Mouse (Mus musculus): Measurements from ENCODE around the gene Arpc1a. TPM values are rescaled to one million over a fixed set of nuclear protein-coding genes. Genes with fewer than 3 reads are reported as not detected.

Gene Arpc1a
- polyA plus RNA-seq, 1 experiment from 2014 or later = 134 TPM

DNA sequence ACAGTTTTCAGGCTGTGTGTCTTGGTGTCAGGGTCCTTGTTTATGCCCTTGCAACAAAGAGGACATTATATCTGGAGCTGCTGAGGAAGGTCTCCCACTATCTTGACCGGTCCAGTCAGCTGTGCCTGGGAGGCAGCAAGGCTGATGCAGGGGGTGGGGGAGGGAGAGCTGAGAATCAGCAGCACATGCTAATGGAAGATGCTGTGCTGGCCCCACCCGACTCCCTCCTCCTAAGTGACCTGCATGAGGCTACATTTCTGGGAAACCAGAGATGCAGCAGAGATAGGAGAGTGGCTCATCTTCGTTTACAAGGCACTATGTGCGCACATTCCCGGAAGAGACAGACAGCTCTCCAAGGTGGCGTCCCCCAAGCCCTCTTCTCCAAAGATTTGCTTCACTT, 26.8 kb downstream of the Arpc1a start:
- Histone ChIP-seq H3K4me1 (replicated peaks) (0 out of 2 replicates have a peak, but pooled peaks cover 8% of the 10 kb centered on the region), H3K27ac (no peak overlapping the region), H3K4me3 (replicated peaks) (no peak overlapping the region), H3K9me3 (no peaks in the 10 kb centered on the region), H3K36me3 (peaks cover 27% of the 10 kb centered on the region), H3K27me3 (replicated peaks) (no peaks in the 10 kb centered on the region), H3K9ac (no peak overlapping the region), H3K4me2 (replicated peaks) (no peak overlapping the region)
- WGBS = 81% methylated on average over 6 of the region's 6 CpGs
- ATAC-seq = no peak

DNA sequence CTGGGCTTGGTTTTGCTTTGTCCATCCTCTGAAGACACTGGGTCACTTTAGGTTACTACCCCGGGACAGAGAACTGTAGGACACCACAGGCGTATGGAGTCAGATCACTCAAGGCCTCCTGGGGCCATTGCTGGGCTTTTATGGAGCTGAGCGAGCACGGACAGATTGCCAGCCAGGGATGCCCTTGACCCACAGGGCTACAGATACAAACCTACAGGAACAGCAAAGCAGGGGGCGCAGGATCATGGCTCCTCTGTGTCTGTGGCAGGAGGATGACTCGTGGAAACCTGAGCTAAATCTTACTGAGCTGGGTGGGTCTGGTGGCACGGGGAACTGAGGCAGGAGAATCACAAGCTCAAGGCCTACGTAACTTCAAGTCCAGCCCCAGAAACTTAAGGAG, 28.9 kb downstream of the Arpc1a start:
- peaks cover 19% of the 10 kb centered on the region for H3K36me3 ChIP-seq
- no peaks in the 10 kb centered on the region for H3K27me3 ChIP-seq (replicated peaks)
- no peaks in the 10 kb centered on the region for H3K9me3 ChIP-seq
- no peak overlapping the region for H3K4me3 ChIP-seq (replicated peaks)
- 78% methylated on average over 8 of the region's 8 CpGs for WGBS
- peaks cover 18% of the 10 kb centered on the region; the same call in 1 of the 2 replicates for H3K4me1 ChIP-seq (replicated peaks)
- no peak overlapping the region for H3K4me2 ChIP-seq (replicated peaks)
- no peak overlapping the region for H3K9ac ChIP-seq
- H3K27ac ChIP-seq = no peak overlapping the region
- no peak for ATAC-seq

DNA sequence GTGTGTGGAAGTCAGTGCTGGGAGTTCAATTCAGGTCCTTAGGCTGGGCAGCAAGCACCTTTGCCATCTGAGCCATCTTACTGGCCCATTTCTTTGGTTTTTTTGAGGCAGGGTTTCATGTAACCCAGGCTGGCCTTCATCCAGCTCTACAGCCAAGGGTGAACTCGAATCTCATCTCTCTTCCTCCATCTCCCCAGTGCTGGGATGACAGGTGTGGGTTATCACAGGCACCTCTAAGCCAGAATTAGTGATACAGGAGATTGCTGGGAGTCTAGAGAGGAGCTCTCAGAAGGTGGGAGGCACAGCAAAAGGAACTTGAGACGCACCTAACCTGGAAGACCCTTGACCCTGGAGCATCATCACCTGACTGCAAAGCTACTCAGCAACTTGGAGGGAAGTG, 29.8 kb downstream of the Arpc1a start:
- peaks cover 14% of the 10 kb centered on the region for H3K36me3 ChIP-seq
- WGBS = 31% methylated on average over 2 of the region's 2 CpGs
- no peak for ATAC-seq
- no peaks in the 10 kb centered on the region for H3K27me3 ChIP-seq (replicated peaks)
- no peaks in the 10 kb centered on the region for H3K9me3 ChIP-seq
- H3K4me1 ChIP-seq (replicated peaks) = peaks cover 23% of the 10 kb centered on the region; the same call in 1 of the 2 replicates
- peak overlapping the region; percentile 87; the same call in 1 of the 2 replicates for H3K27ac ChIP-seq
- H3K4me3 ChIP-seq (replicated peaks) = peak overlapping the region; percentile 82
- peak overlapping the region; percentile 77; the same call in 1 of the 2 replicates for H3K9ac ChIP-seq
- H3K4me2 ChIP-seq (replicated peaks) = peak overlapping the region; percentile 81

DNA sequence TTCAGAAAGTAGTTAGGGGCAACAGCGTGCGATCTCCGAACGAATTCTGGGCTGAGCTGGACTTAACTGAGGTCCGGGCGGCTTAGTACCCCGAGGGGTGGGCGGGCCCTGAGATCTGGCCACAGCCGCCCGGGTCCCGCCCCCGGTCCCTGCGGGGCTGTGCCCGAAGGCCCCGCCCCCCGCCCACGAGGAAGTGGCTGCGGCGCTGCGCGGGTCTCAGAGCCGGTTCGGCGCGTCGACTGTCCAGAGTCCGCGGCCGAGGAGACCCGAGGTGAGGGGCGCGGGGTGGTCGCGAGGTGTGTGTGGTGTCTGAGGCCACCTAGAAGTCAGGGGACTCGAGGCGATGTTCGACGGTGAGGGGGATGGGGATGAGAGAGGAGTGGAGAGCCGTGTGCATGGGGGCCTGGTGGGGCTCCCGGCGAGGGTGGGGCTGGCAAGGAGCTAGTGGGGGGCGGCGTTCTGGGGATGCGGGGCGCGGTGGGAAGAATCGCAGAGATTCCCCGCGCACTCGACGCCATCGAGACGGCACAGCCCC, 30.5 kb downstream of the Arpc1a start, which contains the start of gene Arpc1b:
Gene Arpc1b (plus strand): TSS at position 145 of the 535 bp plus-strand sequence.
- H3K27ac ChIP-seq = peak within 1 kb of the TSS; percentile 87
- peaks cover 10% of the 10 kb centered on the region for H3K36me3 ChIP-seq
- H3K27me3 ChIP-seq (replicated peaks) = no peaks in the 10 kb centered on the region
- peak; percentile 85 for ATAC-seq
- peak within 1 kb of the TSS; percentile 82 for H3K4me3 ChIP-seq (replicated peaks)
- no peaks in the 10 kb centered on the region for H3K9me3 ChIP-seq
- H3K4me2 ChIP-seq (replicated peaks) = peak within 1 kb of the TSS; percentile 81
- under 1% methylated on average over 53 of the region's 53 CpGs for WGBS
- peak within 1 kb of the TSS; percentile 77 for H3K9ac ChIP-seq
- peaks cover 23% of the 10 kb centered on the region; the same call in 1 of the 2 replicates for H3K4me1 ChIP-seq (replicated peaks)

DNA sequence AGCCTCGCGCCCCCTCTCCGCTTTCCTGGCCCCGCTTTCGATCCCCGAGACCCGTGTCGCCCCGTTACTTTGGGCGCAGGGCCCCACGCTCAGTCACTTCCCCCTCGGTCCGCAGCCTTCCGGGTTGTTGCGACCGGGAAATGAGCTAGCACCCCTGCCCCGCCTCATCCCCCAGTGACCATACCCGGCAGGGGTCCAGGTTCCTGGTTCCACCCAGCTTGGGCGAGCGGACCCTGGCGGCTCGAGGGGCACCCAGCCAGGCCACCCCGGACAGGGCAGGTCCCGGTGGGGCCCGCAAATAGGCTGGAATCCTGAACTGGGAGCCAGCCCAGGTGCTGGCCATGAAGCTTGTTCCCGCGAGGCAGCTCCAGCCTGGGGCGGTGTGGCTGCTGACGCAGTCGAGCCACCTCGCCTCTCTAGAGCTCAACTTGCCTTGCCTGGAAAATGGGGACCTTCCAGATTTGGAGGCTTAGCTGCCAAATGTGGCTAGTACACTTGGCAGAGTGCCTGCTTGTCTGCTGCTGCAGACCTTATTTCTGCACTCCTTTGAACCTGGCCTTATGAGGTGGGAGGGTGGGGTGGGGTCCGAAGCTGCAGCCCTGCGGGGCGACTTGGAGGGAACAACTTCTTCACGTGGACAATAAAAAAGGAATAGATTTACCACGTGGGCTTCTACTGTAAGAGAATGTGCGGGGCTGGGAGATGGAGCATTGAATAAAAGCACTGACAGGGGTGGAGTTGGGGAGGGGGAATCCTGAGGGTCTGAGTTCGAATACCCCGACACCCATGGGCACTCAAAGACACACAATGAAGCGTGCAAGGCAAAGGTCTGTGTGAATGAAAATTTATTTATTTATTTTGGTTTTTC, 31.2 kb downstream of the Arpc1a start:
- 11% methylated on average over 40 of the region's 40 CpGs for WGBS
- peaks cover 23% of the 10 kb centered on the region for H3K4me1 ChIP-seq (replicated peaks)

DNA sequence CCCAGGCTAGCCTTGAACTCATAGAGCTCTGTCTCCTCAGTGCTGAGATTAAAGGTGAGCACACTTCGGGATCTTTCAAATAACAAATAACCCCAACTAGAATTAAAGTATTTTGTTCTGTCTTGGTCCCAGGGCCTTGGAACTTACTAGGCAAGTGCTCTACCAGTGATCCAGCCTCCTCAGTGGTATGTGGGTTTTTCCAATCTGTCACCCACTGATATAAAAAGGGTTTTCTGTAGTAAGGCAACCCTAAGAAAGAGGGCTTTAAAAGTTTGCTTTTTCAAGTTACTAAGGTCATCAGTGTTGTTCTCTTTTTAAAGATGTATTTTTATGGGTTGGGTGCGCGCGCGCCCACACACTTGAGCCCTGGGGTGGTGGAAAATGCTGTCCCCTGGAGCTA, 32.1 kb downstream of the Arpc1a start:
- Histone ChIP-seq H3K36me3 (no peaks in the 10 kb centered on the region), H3K27ac (peak overlapping the region; percentile 87), H3K27me3 (replicated peaks) (no peaks in the 10 kb centered on the region), H3K4me2 (replicated peaks) (peak overlapping the region; percentile 81), H3K4me1 (replicated peaks) (peaks cover 23% of the 10 kb centered on the region), H3K9me3 (no peaks in the 10 kb centered on the region), H3K9ac (no peak overlapping the region; the same call in none of the 2 replicates), H3K4me3 (replicated peaks) (peak overlapping the region; percentile 82)
- WGBS = 88% methylated on average over 5 of the region's 5 CpGs
- ATAC-seq = no peak

More for the DNA sequence above, 31.2 kb downstream of the Arpc1a start:
- Histone ChIP-seq H3K36me3 (peaks cover 5% of the 10 kb centered on the region), H3K9ac (peak overlapping the region; percentile 77), H3K27me3 (replicated peaks) (no peaks in the 10 kb centered on the region), H3K4me3 (replicated peaks) (peak overlapping the region; percentile 82), H3K9me3 (no peaks in the 10 kb centered on the region), H3K4me2 (replicated peaks) (peak overlapping the region; percentile 81), H3K27ac (peak overlapping the region; percentile 87)
- ATAC-seq = peak; percentile 61

DNA sequence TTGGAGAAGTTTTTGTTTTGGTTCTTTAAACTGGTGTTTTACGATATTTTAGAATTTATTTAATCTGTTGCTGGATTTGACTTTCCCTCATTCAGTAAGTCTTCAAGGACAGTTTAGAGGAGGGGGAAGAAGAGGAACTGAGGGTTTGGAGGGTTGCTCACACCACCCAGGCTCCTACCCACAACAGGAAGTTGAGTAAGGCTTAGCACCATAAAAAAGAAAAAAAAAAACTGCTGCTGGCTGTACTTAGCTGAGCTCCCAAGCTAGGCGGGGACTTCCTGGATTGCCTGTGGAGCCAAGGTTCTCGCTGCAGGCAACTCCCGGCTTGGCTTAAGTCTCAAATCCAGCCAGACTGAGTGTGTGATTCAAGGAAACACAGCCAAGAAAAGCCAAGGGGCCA, 32.7 kb downstream of the Arpc1a start:
- H3K9ac ChIP-seq = no peak overlapping the region; the same call in 1 of the 2 replicates
- WGBS = 18% methylated on average over 4 of the region's 4 CpGs
- H3K4me3 ChIP-seq (replicated peaks) = peak overlapping the region; percentile 82
- H3K27ac ChIP-seq = peak overlapping the region; percentile 87
- no peaks in the 10 kb centered on the region for H3K36me3 ChIP-seq
- H3K9me3 ChIP-seq = no peaks in the 10 kb centered on the region
- peaks cover 23% of the 10 kb centered on the region for H3K4me1 ChIP-seq (replicated peaks)
- ATAC-seq = peak; percentile 67
- H3K4me2 ChIP-seq (replicated peaks) = peak overlapping the region; percentile 81
- H3K27me3 ChIP-seq (replicated peaks) = no peaks in the 10 kb centered on the region

DNA sequence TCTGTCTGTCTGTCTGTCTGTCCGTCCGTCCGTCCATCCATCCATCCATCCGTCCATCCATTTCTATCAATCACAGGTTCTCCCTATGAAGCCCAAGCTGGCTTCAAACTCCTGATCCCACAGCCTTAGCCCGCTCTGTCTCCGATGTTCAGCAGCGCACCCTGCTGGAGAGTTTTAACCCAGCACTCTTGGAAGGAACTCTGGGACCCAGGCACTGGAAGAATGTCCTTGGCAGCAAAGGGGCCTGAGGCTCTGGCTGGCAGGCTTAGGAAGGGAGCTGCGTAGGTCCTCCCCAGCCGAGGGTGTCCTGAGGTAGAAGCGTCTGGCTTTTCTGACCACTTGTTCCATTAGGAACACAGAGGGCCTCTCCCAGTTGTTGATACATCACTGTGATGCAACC, 33.3 kb downstream of the Arpc1a start:
- Histone ChIP-seq H3K4me1 (replicated peaks) (peaks cover 23% of the 10 kb centered on the region), H3K27ac (peak overlapping the region; percentile 87), H3K9me3 (no peaks in the 10 kb centered on the region), H3K4me3 (replicated peaks) (peak overlapping the region; percentile 82), H3K4me2 (replicated peaks) (peak overlapping the region; percentile 81), H3K36me3 (no peaks in the 10 kb centered on the region), H3K27me3 (replicated peaks) (no peaks in the 10 kb centered on the region), H3K9ac (peak overlapping the region; percentile 28; the same call in 1 of the 2 replicates)
- WGBS = 49% methylated on average over 10 of the region's 10 CpGs
- ATAC-seq = peak; percentile 19; the same call in 1 of the 2 replicates

DNA sequence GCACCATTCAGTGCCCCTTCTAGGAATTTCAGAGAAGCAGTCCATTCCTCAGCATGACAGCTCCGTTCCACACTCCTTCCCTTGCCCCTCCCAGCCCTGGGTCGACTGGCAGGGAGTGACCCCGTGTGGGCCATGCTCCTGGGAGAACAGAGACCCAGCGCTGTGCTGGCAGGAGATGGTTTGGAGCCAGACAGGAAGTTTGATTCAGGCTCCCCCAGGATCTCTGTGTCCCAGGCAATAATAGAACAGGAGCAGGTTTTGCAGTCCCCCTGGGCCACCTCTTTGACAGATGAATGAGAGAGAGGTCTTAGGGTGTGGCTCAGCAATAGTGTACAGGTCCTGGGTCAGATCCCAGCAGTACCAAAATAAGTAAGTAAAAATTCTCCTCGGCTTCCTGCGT, 34.4 kb downstream of the Arpc1a start:
- Histone ChIP-seq H3K9ac (no peak overlapping the region), H3K27me3 (replicated peaks) (no peaks in the 10 kb centered on the region), H3K27ac (no peak overlapping the region), H3K4me3 (replicated peaks) (no peak overlapping the region), H3K9me3 (no peaks in the 10 kb centered on the region), H3K4me2 (replicated peaks) (no peak overlapping the region), H3K4me1 (replicated peaks) (peaks cover 23% of the 10 kb centered on the region), H3K36me3 (peaks cover 4% of the 10 kb centered on the region; the same call in 1 of the 2 replicates)
- WGBS = 59% methylated on average over 6 of the region's 6 CpGs
- no peak for ATAC-seq

DNA sequence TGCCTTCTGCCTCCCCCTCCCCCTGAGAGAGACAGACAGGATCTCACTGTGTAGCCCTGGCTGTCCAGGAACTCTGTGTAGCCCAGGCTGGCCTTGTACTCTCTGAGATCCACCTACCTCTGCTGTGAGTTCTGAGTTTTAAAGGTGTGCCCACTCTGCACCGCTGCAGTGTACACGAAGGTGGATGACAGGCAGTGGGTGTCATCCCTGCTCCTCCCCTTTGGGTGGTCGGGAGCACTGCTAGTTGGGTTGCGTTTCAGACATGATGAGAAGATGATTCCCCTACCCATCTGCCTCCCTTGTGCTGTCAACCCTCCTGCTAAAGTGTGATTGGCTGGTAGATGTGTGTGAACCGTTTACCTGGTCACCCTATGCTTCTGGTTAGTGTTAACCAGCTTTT, 34.8 kb downstream of the Arpc1a start:
- 87% methylated on average over 5 of the region's 5 CpGs for WGBS

DNA sequence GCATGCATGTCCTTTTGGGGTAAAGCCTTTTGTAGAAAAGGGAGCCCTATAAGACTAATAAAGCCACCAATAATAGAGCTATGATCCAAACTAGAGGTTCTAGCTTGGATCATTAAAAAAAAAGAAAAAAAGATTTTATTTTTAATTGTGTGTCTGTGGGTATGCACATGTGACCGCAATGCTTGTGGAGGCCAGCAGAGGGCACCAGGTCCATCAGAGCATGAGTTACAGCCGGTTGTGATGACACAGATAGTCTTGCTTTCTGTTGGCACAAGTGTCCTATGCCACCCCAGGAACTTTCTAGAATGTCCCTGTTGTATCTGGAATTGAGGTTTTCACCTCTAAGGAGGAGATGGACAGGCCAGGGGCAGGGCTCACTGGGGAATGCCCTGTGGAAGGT, 35.8 kb downstream of the Arpc1a start:
- no peak overlapping the region for H3K27ac ChIP-seq
- no peaks in the 10 kb centered on the region for H3K9me3 ChIP-seq
- no peak for ATAC-seq
- no peaks in the 10 kb centered on the region for H3K27me3 ChIP-seq (replicated peaks)
- peaks cover 15% of the 10 kb centered on the region for H3K4me1 ChIP-seq (replicated peaks)
- no peak overlapping the region for H3K4me3 ChIP-seq (replicated peaks)
- peaks cover 11% of the 10 kb centered on the region for H3K36me3 ChIP-seq
- no peak overlapping the region for H3K4me2 ChIP-seq (replicated peaks)
- 92% methylated on average over 2 of the region's 2 CpGs for WGBS
- no peak overlapping the region for H3K9ac ChIP-seq

More for the DNA sequence above, 34.8 kb downstream of the Arpc1a start:
- H3K9ac ChIP-seq = no peak overlapping the region
- H3K9me3 ChIP-seq = no peaks in the 10 kb centered on the region
- H3K4me2 ChIP-seq (replicated peaks) = no peak overlapping the region
- H3K4me3 ChIP-seq (replicated peaks) = no peak overlapping the region
- peaks cover 7% of the 10 kb centered on the region; the same call in 1 of the 2 replicates for H3K36me3 ChIP-seq
- peaks cover 20% of the 10 kb centered on the region for H3K4me1 ChIP-seq (replicated peaks)
- ATAC-seq = no peak
- no peak overlapping the region for H3K27ac ChIP-seq
- H3K27me3 ChIP-seq (replicated peaks) = no peaks in the 10 kb centered on the region

DNA sequence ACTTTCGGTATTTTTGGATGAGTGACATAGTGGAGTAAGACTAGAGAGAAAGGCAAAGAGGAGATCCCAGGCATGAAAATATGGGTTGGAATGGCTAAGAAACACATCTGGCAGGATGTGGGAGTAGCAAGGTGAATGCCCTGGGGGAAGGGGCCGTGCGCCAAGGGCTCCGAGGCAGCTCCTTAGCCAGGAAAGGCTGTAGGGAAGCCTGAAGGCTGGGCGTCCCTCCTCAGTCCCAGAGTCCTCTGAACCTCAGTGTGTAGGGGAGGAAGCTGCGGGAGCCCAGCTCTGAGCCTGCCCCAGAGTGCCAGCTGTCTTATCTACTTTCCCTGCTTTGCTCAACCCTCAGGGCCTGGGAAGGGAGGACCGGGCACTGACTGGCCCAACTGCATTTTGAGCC, 37.3 kb downstream of the Arpc1a start:
- no peaks in the 10 kb centered on the region for H3K9me3 ChIP-seq
- H3K9ac ChIP-seq = no peak overlapping the region
- H3K36me3 ChIP-seq = peaks cover 24% of the 10 kb centered on the region
- no peak overlapping the region for H3K27ac ChIP-seq
- ATAC-seq = no peak
- 62% methylated on average over 7 of the region's 7 CpGs for WGBS
- no peak overlapping the region for H3K4me2 ChIP-seq (replicated peaks)
- no peaks in the 10 kb centered on the region for H3K27me3 ChIP-seq (replicated peaks)
- peaks cover 15% of the 10 kb centered on the region for H3K4me1 ChIP-seq (replicated peaks)
- no peak overlapping the region for H3K4me3 ChIP-seq (replicated peaks)
